Mouse (Mus musculus) stomach, embryonic 14.5 days (tissue): ENCODE results near the gene Kbtbd4. TPM values are rescaled to one million over a fixed set of nuclear protein-coding genes. Genes with fewer than 3 reads are reported as not detected.

Source experiments
- ATAC-seq: fragments of 200-750 bp; cut with Nextera tagmentation; 2 replicates; pipeline ENCODE4 v1.8.0; 2017; ENCODE audit warnings: low read depth, moderate TSS enrichment; ENCODE audit not compliant: insufficient number of reproducible peaks, insufficient read depth, low FRiP score
- H3K27ac ChIP-seq: fragments of 300-500 bp; sonication (generic); 2 replicates; pipeline ENCODE4 v1.5.1; 2014; ENCODE audit warnings: mild to moderate bottlenecking, low read length, moderate library complexity, mixed read lengths
- H3K27me3 ChIP-seq: fragments of 300-500 bp; sonication (generic); 2 replicates; pipeline ENCODE4 v1.6.1; 2014; ENCODE audit warnings: low read length, control low read depth, mixed read lengths; ENCODE audit not compliant: control insufficient read depth, insufficient read depth
- H3K36me3 ChIP-seq: fragments of 300-500 bp; sonication (generic); 2 replicates; pipeline ENCODE4 v1.6.1; 2014; ENCODE audit warnings: mild to moderate bottlenecking, control low read depth, low read length, moderate library complexity, mixed read lengths; ENCODE audit not compliant: control insufficient read depth, insufficient read depth
- H3K4me1 ChIP-seq: fragments of 300-500 bp; sonication (generic); 2 replicates; pipeline ENCODE4 v1.6.1; 2014; ENCODE audit warnings: low read length, control low read depth, mixed read lengths; ENCODE audit not compliant: control insufficient read depth, insufficient read depth
- H3K4me2 ChIP-seq: fragments of 300-500 bp; sonication (generic); replicated peaks from 2 replicates; pipeline ENCODE4 v1.6.1; 2014; ENCODE audit warnings: low read depth, low read length, control low read depth
- H3K4me3 ChIP-seq: fragments of 300-500 bp; sonication (generic); 2 replicates; pipeline ENCODE4 v1.5.1; 2014; ENCODE audit warnings: low read depth, low read length, control low read depth
- H3K9ac ChIP-seq: fragments of 300-500 bp; sonication (generic); replicated peaks from 2 replicates; pipeline ENCODE4 v1.6.1; 2014; ENCODE audit warnings: low read depth, mild to moderate bottlenecking, control low read depth, low read length, moderate library complexity, mixed read lengths
- H3K9me3 ChIP-seq: fragments of 300-500 bp; sonication (generic); 2 replicates; pipeline ENCODE4 v1.6.1; 2016; ENCODE audit warnings: low read depth, low read length, control low read depth; ENCODE audit not compliant: control insufficient read depth
- WGBS: fragments of 180-500 bp; shearing (Covaris S2); extraction: QIAGEN DNeasy Blood & Tissue Kit; methylation state at CpG from one replicate; pipeline ENCODE4 v1.1.7; 2014; 5-methylcytosine and 5-hydroxymethylcytosine counted together
- polyA plus RNA-seq: library from polyadenylated mRNA; unstranded; fragments of >200 nt; fragmentation: Nextera tagmentation; extraction: Ambion mirVana; gene quantifications from 2 replicates; pipeline ENCODE4 v1.2.1, GENCODE M21; 2014

The Kbtbd4 gene
- polyA plus RNA-seq, 1 experiment from 2014 or later = 30.3 TPM

DNA sequence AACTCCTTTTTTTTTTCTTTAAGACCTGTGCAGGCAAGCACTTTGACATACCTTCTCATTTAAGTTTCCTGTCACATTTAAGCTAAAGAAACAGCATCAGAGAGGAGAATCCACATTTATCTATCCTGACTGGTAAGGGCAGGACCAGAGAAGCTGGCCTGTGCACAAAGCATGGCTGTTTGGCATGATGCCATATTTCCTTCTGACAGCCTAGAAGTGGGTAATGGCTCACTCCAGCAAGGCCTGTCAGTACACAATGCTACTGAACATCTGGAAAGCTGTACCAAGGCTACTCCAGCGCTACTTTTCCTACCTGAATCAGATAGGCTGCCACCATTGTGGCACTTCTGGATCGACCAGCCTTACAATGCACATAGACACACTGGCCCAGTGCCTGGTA is 9.1 kb downstream of the Kbtbd4 start:
- Histone ChIP-seq H3K36me3 (peaks cover 47% of the 10 kb centered on the region), H3K27ac (no peak overlapping the region), H3K4me3 (no peak overlapping the region), H3K27me3 (no peaks in the 10 kb centered on the region), H3K4me1 (peaks cover 7% of the 10 kb centered on the region; the same call in 1 of the 2 replicates), H3K4me2 (no peak overlapping the region), H3K9me3 (no peaks in the 10 kb centered on the region), H3K9ac (no peak overlapping the region)
- WGBS = 65% methylated on average over 2 of the region's 2 CpGs
- ATAC-seq = no peak

DNA sequence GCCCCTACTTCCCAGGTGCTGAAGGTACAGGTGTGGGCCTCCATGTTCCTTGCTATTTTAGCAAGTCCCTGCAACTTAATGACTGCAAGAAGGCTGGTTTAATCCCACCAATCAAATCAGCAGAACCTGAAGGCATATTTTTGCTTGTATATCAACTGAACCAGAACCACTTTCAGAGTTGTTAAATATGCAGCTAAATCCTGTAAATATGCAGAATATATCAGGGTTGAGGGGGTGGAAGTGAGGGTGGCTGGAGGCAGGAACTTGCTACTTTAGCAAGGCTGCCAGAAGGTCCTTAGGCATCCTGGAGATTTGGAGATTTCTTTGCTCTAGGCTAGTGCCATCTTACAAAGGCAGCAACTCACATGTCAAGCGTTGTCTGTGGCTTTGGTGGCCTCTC is 11.0 kb downstream of the Kbtbd4 start:
- Histone ChIP-seq H3K9ac (no peak overlapping the region), H3K27ac (no peak overlapping the region), H3K36me3 (peaks cover 30% of the 10 kb centered on the region), H3K4me1 (peaks cover 7% of the 10 kb centered on the region; the same call in 1 of the 2 replicates), H3K4me2 (peak overlapping the region; percentile 80; the same call in 1 of the 2 replicates), H3K4me3 (no peak overlapping the region), H3K9me3 (no peaks in the 10 kb centered on the region), H3K27me3 (no peaks in the 10 kb centered on the region)
- 65% methylated on average over 1 of the region's 1 CpGs for WGBS
- ATAC-seq = no peak

DNA sequence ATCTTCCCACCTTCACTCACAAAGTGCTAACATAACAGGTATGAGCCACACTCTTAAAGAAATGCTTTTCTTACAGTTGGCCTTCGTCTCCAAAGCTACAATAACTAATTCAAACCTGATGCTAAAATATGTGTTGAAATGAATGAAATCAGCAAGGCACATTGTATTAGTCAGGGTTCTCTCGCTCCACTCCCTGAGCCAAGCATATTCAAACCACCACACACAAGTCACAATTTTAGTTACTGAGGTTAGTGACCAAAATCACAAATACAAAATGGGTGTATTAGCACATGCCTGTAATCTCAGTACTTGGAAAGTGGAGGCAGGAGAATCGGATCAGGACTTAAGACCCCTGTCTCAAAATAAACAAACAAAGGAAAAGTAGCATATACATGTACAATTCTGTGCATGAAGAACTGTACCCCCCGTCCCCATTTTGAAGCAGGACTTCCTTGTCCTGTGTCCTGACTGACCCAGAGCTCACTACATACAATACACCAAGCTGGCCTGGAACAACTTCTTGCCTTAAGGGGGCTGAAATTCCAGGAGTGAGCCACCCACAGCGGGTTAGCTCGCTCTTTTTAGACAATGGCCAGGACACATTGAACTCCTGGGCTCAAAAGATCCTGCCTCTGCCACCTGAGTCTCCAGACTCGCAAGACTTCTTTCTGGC is 12.2 kb downstream of the Kbtbd4 start:
- Histone ChIP-seq H3K36me3 (peaks cover 18% of the 10 kb centered on the region), H3K4me3 (peak overlapping the region; percentile 45), H3K9me3 (no peaks in the 10 kb centered on the region), H3K9ac (peak overlapping the region; percentile 97), H3K4me1 (peaks cover 7% of the 10 kb centered on the region; the same call in 1 of the 2 replicates), H3K27me3 (no peaks in the 10 kb centered on the region), H3K4me2 (peak overlapping the region; percentile 80), H3K27ac (peak overlapping the region; percentile 89)
- ATAC-seq = 0 out of 2 replicates have a peak, but pooled peaks have one; percentile 29
- 19% methylated on average over 7 of the region's 7 CpGs for WGBS

DNA sequence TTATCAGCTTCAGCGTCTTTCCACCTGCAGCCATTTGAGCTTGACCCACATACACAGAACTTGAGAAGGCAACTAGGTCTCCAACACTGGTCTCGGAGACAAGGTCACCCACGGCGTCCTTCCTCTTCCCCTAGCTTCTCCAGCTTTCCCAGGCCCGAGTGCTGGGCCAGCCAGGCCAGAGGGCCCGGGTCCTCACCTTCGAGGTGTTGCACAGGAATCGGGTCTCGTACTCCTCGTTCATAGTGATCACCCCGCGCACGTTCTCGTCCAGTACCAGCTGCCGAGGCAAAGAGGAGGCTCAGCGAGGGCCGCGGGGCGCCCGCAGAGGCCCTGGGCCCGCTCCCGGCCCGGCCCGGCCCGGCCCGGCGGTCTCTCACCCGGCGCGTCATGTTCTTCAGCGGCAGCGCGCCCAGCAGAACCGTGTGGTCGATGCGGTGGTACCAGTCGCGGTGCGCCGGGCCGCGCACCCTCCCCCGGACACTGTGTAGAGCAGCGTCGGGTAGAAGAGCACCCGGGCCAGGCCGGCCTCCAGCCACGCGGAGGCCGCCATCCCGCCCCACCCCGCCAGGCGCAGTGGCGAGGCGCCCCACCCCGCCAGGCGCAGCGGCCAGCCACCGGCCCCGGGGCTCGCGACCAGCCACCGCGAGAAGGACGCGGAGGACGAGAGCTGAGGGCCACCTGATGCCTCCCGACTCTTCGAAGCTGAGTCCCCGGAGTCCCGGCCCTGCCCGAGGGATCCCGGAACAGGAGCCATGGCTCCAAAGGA is 12.9 kb downstream of the Kbtbd4 start:
- Histone ChIP-seq H3K4me1 (peaks cover 7% of the 10 kb centered on the region; the same call in 1 of the 2 replicates), H3K4me2 (peak overlapping the region; percentile 80), H3K9ac (peak overlapping the region; percentile 97), H3K9me3 (no peaks in the 10 kb centered on the region), H3K36me3 (peaks cover 13% of the 10 kb centered on the region), H3K27ac (peak overlapping the region; percentile 89), H3K27me3 (no peaks in the 10 kb centered on the region), H3K4me3 (peak overlapping the region; percentile 45)
- peak; percentile 78 for ATAC-seq
- under 1% methylated on average over 61 of the region's 73 CpGs for WGBS

DNA sequence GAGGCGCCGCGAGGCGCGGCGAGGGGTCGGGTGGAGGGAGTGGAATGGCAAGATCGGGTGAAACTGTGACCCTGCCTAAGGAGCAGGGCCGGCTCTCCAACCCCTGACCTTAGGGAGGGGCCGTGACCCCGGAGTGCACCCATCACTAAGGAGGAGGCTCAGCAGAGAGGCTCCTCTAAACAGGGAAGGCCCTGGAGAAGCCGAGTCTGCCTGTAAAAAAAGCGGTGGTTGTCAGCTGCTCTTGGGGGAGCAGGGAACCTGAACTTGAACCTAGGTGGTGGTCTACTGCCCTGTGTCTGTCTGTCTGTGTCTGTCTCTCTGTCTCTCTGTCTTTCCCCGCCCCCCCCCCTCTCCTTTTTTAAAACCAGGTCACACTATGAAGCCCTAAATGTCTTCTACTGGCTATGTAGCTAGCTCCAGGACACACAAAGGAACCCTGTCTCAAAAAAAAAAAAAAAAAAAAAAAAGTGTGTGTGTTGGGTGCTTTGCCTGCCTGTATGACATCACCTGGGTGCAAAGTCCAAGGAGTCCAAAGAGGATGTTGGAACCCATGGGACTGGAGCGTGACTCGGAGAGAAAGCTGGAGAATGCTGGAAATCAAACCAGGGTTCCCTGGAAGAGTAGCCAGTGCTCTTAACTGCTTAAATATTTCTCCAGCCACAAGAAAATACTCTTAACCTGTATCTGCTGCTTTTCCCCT is 13.6 kb downstream of the Kbtbd4 start:
- Histone ChIP-seq H3K36me3 (peaks cover 8% of the 10 kb centered on the region; the same call in 1 of the 2 replicates), H3K27me3 (no peaks in the 10 kb centered on the region), H3K4me1 (peaks cover 7% of the 10 kb centered on the region; the same call in 1 of the 2 replicates), H3K9me3 (no peaks in the 10 kb centered on the region), H3K4me2 (peak overlapping the region; percentile 80), H3K27ac (peak overlapping the region; percentile 89), H3K4me3 (peak overlapping the region; percentile 45), H3K9ac (peak overlapping the region; percentile 97)
- 10% methylated on average over 16 of the region's 16 CpGs for WGBS
- ATAC-seq = peak; percentile 64

DNA sequence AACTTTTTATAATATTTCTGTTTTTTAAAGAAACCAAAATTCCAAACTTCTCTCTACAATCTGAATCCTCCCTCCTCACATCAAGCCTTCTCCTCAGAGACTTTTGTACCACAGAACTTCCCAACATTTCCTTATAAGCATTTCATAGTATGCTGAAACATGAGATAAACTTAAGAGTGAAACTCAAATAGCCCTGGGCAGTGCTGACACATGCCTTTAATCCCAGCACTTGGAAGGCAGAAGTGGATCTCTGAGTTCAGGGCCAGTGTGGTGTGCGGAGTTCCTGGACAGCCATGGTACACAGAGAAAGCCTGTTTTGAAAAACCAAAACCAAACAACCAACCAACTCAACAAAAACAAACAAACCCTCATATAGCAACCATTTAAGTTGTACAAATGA is 16.6 kb downstream of the Kbtbd4 start:
- Histone ChIP-seq H3K36me3 (no peaks in the 10 kb centered on the region), H3K4me3 (no peak overlapping the region), H3K9ac (no peak overlapping the region), H3K27ac (peak overlapping the region; percentile 27; the same call in 1 of the 2 replicates), H3K4me1 (peaks cover 4% of the 10 kb centered on the region; the same call in 1 of the 2 replicates), H3K9me3 (no peaks in the 10 kb centered on the region), H3K27me3 (no peaks in the 10 kb centered on the region), H3K4me2 (no peak overlapping the region)
- no peak for ATAC-seq
- WGBS = 81% methylated on average over 1 of the region's 1 CpGs

DNA sequence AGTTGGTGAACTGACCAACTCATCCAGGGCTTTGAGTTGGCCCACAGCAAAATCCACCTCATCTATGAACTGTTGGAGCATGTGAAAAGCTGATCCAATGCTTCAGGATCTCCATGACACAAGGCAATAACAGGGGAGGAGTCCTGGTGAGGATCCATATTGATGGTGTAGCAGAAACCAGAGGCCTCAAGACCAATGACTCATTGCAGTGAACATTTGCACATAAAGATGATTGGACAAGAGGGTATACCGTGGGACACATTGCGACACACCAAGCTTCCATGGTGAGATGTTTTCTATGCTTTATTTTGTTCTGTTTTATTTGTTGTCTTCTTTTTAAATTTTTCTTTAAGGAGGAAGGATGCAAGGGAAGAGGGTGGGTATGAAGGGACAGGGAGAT is 18.1 kb downstream of the Kbtbd4 start:
- Histone ChIP-seq H3K9me3 (no peaks in the 10 kb centered on the region), H3K4me2 (no peak overlapping the region), H3K4me1 (no peaks in the 10 kb centered on the region), H3K4me3 (no peak overlapping the region), H3K27me3 (no peaks in the 10 kb centered on the region), H3K36me3 (no peaks in the 10 kb centered on the region), H3K9ac (no peak overlapping the region), H3K27ac (no peak overlapping the region)
- WGBS = 92% methylated on average over 2 of the region's 2 CpGs
- no peak for ATAC-seq

DNA sequence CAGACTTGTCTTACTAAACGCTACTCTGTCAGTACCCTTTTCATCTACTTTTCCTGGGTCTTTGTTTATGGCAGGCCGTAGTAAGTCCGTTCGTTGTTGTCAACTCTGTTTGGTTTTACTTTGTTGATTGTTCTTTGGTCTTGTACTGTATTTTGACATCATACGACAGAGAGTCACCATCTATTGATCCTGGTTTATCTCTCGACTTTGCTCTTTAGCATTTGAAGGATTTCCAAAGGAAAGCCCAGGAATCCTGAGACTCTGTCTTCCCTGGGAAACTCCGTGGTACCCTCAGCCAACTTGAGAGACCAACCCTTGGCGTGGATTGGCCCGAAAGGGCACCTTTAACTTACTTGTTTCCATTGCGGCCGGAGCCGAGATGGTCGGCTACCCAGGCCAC is 24.0 kb downstream of the Kbtbd4 start:
- ATAC-seq = no peak
- 83% methylated on average over 13 of the region's 13 CpGs for WGBS
- Histone ChIP-seq H3K36me3 (no peaks in the 10 kb centered on the region), H3K27me3 (no peaks in the 10 kb centered on the region), H3K9me3 (no peaks in the 10 kb centered on the region), H3K4me3 (no peak overlapping the region), H3K27ac (no peak overlapping the region), H3K4me1 (no peaks in the 10 kb centered on the region), H3K9ac (no peak overlapping the region), H3K4me2 (no peak overlapping the region)
